Mouse (Mus musculus) lung, postnatal 4 days (tissue): ENCODE results near the gene Prkca.

Experiments
- DNase-seq, 2 experiments: peaks; one replicate each; pipeline ENCODE4 v3.0.0; 2021

The Prkca gene

DNA sequence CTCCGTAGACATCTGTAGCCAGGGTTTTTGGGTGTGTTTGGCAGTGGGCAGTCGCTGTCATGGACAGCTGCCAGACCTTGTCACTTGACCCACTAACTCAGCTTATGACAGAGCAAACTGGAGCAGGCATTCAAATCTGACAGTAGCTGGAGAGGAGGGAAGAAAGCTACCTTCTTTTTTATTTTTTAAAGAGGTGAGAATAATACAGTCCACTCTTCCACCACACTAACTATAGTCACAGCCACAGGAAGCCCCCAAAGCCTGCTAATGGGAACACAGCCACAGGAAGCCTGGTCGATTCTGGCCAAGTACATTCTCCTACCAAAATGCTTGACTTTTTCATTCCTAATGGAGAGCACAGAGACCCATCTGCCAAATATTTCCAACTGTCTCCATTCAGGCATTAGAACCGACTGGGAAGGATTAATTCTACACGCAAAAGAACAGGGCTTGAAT is 84.9 kb downstream of the Prkca start:
- DNase-seq: peak; percentile 53 to 75

GRCm38 (mm10) chr11:108257921-108258320 is 85.8 kb downstream of the Prkca start:
- DNase-seq: no peak

- DNase-seq: peak in 1 of 2 experiments; percentile 47
These were observed 89.0 kb downstream of the Prkca start for GRCm38 (mm10) chr11:108254681-108255080.

DNA sequence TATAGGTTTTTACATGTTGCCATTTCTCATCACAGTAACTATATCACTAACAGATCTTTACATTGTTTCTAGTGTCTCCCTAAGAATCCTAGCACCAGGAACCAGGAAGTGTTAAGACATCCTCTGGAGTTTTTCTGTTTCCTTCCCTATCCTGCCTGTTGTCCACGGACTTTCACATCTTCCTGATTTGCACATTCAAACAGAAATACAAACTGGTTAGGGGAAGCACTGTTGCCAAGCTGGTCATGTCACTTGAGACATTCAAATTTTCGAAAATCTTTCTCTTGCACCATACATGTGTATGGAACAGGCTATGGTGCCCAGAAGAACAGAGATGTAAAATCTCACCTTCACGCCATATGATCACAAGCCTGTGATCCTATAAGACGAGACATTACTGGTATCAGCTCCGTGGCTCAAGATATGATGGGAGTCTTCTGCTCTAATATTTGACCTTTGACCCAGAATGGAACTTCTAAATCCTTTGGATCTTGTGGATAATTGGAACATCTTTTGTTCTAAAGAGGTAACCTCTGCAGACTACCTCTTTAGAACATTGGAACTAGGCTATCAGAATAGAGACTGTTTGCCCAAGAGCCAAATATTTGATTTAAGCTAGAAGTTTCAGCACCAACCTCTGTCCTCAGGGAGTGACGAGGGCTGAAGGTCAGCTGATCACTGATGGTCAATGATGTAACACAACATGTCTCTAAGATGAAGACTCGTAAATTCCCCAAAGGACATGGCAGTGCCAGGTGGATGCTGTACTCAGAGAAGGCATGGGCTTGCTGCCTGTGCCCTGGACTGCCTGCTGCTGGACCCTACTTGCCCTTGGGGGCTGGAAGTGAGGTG is 91.6 kb downstream of the Prkca start:
- DNase-seq: no peak

- DNase-seq: peak in 1 of 2 experiments; percentile 35
These were observed 92.7 kb downstream of the Prkca start for GRCm38 (mm10) chr11:108250829-108251637.

GRCm38 (mm10) chr11:108250146-108250635 is 93.5 kb downstream of the Prkca start:
- no peak for DNase-seq

- DNase-seq: no peak
These were observed 94.2 kb downstream of the Prkca start for GRCm38 (mm10) chr11:108249487-108249886.

GRCm38 (mm10) chr11:108249047-108249403 is 94.7 kb downstream of the Prkca start:
- no peak for DNase-seq

- DNase-seq: no peak
These were observed 95.3 kb downstream of the Prkca start for GRCm38 (mm10) chr11:108248218-108249046.

- no peak for DNase-seq
These were observed 96.4 kb downstream of the Prkca start for GRCm38 (mm10) chr11:108247121-108247863.

- DNase-seq: no peak
These were observed 97.4 kb downstream of the Prkca start for GRCm38 (mm10) chr11:108246267-108246702.

DNA sequence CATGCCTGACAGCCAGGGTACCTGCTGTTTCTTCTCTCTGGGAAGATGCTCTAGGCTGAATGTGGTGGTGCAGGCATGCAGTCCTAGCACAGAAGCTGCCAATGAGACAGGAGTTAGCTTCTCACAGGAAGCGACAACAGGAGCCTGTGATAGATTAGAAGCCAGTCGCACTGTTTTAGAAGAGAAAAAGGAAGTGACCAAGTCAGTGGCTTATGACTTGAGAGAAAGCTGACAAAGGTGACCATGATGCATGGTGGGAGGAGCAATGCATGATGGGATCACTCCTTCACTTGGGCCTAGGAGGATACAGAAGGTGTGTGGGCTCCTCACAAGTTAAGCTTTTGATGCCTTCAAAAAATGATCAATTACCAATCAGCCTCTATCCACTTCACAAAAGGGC is 99.5 kb downstream of the Prkca start:
- no peak for DNase-seq

DNA sequence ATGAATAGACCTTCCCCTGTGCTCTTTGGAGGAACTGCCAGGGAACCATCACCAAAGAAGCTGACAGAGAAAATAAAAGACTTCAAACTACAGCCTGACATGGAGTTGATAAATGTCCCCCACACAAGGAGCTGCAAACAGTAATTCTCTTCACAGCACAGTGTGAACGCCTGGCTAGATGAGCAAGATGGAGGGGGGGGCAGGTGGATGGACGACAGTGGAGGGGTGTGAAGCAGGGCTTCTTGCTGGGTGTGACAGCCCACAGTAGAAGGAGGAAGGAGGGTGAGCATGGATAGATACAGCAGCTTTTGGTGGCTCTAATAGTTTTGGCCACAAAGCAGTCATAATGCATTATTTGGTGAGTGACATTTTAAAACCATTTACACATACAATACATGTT is 100.1 kb downstream of the Prkca start:
- DNase-seq: no peak

DNA sequence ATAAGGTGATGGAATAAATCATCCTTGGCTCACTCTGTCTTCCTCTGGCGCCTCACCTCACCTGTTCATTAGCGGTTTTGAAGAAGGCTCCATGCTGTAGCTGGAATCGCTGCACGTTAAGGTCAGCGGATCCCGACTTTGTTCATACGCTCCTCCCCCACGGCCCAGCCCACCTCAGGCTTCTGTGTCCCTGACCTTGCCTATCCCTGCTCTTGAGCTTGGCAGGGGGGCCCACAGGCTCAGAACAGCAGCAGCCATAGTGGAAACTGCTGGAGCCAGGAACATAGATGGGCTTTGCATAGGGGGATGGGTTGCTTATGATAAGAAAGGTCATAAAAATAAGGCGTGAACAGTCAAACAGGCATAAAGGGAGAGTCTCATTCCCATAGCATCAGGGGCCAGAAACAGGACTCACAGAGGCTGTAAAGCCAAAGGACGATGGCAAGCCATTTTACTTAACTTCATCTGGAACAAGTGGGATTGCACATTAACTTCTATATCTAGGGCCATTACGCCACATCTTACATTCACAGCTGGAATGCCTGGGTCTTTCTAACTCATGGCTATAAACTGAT is 102.7 kb downstream of the Prkca start:
- no peak for DNase-seq

- no peak for DNase-seq
These were observed 104.6 kb downstream of the Prkca start for GRCm38 (mm10) chr11:108239173-108239572.

DNA sequence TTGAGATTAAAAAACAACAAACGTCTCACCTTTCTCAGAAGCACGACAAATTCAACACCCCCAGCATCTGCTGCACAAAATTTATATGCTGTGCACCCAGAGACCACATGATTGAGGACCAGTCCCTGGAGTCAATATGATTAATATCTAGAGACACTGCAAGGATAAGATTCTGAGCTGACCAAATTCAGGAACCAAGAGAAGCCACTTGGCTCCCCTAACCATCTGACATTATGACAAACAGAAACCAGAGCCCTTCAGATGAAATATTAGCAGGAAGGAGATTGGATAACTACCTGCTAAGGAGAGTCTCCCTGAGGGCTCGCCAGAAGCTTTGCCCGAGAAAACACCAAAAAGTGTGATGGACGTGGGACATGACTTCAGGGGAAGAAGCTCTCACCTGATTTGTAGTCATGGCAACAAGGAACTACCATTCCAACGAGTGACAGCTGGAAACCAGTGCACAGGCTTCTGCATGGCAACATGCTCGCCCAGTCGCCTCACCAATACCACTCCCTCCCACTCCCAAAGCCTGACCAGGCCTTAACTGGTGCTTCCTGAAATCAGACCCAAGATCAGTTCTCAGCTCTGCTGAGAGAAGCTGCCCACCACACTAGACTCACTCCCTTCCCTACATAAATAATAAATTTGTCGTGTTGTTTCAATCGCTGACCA is 106.8 kb downstream of the Prkca start:
- DNase-seq: no peak

DNA sequence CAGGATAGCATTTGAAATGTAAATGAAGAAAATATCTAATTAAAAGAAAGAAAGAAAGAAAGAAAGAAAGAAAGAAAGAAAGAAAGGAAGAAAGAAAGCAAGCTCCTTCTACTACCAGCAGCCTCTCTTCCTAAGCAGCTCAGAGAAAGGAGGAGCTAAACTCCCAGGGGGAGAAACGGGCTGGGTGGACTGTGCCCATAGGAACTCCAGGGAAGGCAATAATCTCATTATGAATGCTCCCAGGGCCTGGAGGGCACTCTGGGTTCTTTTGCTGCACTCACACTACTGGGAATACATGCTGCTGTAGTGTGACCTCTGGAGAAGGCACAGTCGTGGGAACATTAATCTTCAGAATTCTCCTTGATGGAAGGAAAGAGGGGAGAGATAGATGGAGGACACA is 107.5 kb downstream of the Prkca start:
- DNase-seq: no peak

- no peak for DNase-seq
These were observed 108.5 kb downstream of the Prkca start for GRCm38 (mm10) chr11:108235081-108235703.

DNA sequence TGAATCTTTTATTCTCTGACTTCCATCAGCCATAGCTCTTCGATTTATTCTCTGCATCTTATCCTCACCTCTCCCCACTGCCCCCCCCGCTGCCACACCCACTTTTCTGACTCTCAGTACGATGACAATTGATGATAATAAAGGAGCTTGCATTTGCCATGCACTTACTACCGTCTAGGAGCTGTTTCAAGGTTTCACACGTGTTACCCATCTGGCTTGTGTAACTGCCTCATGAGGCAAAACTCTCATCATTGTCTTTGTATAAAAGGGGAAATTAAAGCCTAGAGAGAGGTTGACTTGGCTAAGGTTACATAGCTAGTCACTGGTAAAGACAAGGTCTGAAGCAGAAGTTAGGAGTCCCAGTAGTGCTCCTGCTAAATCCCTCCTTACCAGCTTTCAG is 110.7 kb downstream of the Prkca start:
- DNase-seq: no peak

DNA sequence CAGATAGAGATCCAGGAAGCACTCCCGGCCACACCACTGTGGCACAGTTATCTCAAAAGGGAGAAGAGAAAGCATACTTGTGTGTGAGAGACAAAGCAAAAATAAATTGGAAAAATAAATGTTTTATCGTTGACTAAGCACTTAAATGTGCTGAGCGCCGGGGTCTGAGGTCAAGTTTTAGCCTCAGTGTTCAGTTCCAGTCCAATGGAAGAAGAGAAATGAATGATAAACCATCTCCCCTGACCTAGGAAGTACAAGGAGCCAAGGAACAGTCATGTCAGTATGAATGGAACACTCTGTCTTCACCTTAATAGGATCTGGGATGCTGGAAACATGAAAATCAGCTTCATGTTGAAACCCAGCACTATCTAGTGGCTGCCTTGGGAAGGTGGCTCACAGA is 113.6 kb downstream of the Prkca start:
- no peak for DNase-seq
